Mouse (Mus musculus): Measurements from ENCODE around the gene Akap6. TPM values are rescaled to one million over a fixed set of nuclear protein-coding genes. Genes with fewer than 3 reads are reported as not detected.
"Not testable (repeated sequence)": the region's sequence is repeated elsewhere in the genome, so short reads cannot be mapped to it uniquely, and the experiment has no call there.

Gene Akap6
- polyA plus RNA-seq, 1 experiment from 2014 or later, result 2.3 TPM

DNA sequence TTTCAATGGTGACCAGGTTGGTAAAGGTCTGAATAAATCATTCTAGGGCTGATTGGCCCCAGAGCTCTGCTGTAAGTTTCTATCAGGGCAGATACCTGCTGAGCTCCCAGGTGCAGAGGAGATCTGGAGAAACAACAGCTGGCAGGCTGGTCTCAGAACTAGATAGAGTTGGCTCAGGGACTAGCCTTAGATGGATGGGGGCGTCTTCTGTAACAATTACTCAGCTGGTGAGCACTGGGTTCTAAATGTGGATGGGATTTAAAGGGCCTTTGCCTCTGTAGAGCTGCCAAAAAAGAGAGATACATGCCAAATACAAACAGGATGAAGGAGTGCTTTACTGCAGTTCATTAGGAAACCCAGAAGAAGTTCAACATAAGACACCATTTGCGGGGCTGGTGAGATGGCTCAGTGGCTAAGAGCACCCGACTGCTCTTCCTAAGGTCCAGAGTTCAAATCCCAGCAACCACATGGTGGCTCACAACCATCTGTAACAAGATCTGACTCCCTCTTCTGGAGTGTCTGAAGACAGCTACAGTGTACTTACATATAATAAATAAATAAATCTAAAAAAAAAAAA lies 24.9 kb downstream of the Akap6 start:
- H3K4me3 ChIP-seq; H3K36me3 ChIP-seq; H3K9me3 ChIP-seq; DNase-seq (ENCODE audit: low spot score); H3K27me3 ChIP-seq (ENCODE audit: insufficient read depth, poor library complexity, severe bottlenecking); H3K27ac ChIP-seq; H3K4me1 ChIP-seq: not testable (repeated sequence)
- WGBS, result 67% methylated on average over 3 of the region's 3 CpGs

DNA sequence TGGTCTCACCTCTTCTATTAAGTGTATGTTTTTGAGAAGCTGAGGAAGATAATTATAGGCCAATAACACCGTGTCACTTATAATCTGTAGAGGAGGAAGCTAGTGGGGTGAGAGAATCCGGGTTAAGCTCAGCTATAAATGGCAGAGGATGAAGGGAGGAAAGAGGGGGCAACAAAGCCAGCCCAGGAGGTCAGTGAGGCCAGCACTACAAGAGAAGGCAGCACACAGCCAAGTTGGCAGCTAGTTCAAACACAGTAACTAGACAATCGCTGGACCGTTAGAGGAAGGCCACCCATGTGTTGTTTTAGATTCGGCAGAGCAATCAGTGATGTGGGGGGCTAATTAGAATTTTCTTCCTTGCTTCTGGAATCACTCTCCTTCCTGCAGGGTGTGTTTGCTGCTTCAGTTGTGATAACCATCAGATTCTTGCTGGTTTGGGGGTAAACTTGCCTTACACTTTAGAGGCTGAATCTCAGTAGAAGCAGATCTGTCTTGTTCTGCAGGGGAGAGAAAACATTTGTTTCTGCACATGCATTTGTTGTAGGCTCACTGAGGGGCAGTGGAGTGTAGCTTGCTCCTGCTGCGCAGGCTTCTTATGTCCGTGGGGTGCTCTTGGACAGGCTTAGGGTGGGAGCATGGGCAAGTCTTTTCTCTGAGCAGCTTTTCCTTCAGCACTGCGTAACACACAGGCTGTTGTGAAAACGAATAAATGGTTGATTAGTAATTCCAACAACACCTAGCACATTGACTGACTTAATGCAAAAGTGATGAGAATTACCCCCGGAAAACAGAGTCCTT lies 27.4 kb downstream of the Akap6 start:
- no peak for DNase-seq (ENCODE audit: low spot score)
- WGBS, result 66% methylated on average over 10 of the region's 10 CpGs
- H3K9me3 ChIP-seq, result no peaks in the 10 kb centered on the region
- no peaks in the 10 kb centered on the region for H3K27me3 ChIP-seq (ENCODE audit: insufficient read depth, poor library complexity, severe bottlenecking)
- no peak overlapping the region for H3K4me3 ChIP-seq
- no peaks in the 10 kb centered on the region for H3K4me1 ChIP-seq
- no peak overlapping the region for H3K27ac ChIP-seq
- no peaks in the 10 kb centered on the region for H3K36me3 ChIP-seq

GRCm38 (mm10) chr12:52729396-52729795 lies 30.2 kb downstream of the Akap6 start:
- Histone ChIP-seq H3K36me3 (no peaks in the 10 kb centered on the region), H3K27me3 (ENCODE audit: insufficient read depth, poor library complexity, severe bottlenecking) (no peaks in the 10 kb centered on the region), H3K27ac (no peak overlapping the region), H3K9me3 (no peaks in the 10 kb centered on the region), H3K4me3 (no peak overlapping the region), H3K4me1 (no peaks in the 10 kb centered on the region)
- WGBS, result 77% methylated on average over 6 of the region's 6 CpGs
- DNase-seq (ENCODE audit: low spot score), result no peak

GRCm38 (mm10) chr12:52735161-52735560 lies 36.0 kb downstream of the Akap6 start:
- H3K4me3 ChIP-seq; H3K27ac ChIP-seq; H3K4me1 ChIP-seq; DNase-seq (ENCODE audit: low spot score); H3K9me3 ChIP-seq; H3K27me3 ChIP-seq (ENCODE audit: insufficient read depth, poor library complexity, severe bottlenecking); H3K36me3 ChIP-seq: not testable (repeated sequence)
- 93% methylated on average over 7 of the region's 11 CpGs for WGBS

DNA sequence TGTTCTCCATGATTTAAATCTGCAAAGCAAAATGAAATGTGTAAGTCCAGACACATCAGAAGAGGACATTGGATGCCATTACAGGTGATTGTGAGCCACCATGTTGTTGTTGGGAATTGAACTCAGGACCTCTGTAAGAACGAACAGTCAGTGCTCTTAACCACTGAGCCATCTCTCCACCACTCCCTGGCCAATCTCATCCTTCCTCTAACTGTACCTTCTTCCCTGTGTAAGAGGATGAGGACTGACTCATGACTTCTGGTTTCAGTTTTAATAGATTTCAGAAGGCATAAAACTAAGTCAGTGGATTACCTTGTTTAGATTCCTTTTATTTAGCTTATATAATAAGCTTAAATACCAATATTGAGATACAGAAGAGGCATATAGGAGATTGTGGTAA lies 38.0 kb downstream of the Akap6 start:
- no peaks in the 10 kb centered on the region for H3K27me3 ChIP-seq (ENCODE audit: insufficient read depth, poor library complexity, severe bottlenecking)
- WGBS, result 81% methylated on average over 1 of the region's 1 CpGs
- no peaks in the 10 kb centered on the region for H3K9me3 ChIP-seq
- H3K36me3 ChIP-seq, result no peaks in the 10 kb centered on the region
- no peak overlapping the region for H3K27ac ChIP-seq
- H3K4me3 ChIP-seq, result no peak overlapping the region
- H3K4me1 ChIP-seq, result no peaks in the 10 kb centered on the region
- no peak for DNase-seq (ENCODE audit: low spot score)

DNA sequence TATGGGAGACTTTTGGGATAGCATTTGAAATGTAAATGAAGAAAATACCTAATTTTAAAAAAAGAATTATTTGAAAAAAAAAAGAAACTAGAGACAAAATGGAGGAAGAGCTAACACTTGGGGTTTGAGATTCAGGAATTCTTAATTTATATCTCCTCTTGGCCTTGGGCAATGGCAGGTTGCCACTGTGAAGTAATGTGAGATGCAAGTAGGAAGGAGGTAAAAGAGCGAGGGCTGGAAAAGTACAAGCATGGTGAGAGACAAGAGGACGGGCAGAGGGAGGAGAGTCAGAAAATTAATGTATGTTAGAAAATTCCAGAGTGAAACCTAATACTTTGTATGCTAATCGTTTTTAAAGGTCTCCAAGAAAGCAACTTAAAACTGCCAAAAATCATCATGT lies 40.1 kb downstream of the Akap6 start:
- no peak for DNase-seq (ENCODE audit: low spot score)
- Histone ChIP-seq H3K36me3 (no peaks in the 10 kb centered on the region), H3K4me3 (no peak overlapping the region), H3K27ac (no peak overlapping the region), H3K4me1 (no peaks in the 10 kb centered on the region), H3K27me3 (ENCODE audit: insufficient read depth, poor library complexity, severe bottlenecking) (no peaks in the 10 kb centered on the region), H3K9me3 (no peaks in the 10 kb centered on the region)
- 74% methylated on average over 3 of the region's 3 CpGs for WGBS

DNA sequence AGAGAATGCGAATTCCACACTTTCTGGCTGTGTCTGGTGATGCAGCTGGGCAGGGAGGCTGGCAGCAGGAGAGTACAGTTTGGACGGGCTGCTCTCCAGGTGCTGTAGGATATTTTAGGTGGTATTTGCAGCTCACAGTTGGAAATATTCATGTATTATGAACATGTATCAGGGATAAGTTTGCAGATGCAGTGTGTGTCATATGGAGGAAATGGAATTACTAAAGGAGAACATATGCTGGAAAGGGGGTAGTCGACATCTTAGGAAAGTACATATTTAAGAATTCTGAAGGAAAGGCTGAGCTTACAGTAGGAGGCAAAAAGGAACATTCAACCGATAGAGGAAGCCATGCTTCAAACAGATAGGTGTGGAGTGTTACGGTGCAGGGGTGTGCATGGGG lies 42.6 kb downstream of the Akap6 start:
- Histone ChIP-seq H3K27ac (no peak overlapping the region), H3K4me3 (no peak overlapping the region), H3K27me3 (ENCODE audit: insufficient read depth, poor library complexity, severe bottlenecking) (no peaks in the 10 kb centered on the region), H3K9me3 (no peaks in the 10 kb centered on the region), H3K4me1 (no peaks in the 10 kb centered on the region), H3K36me3 (no peaks in the 10 kb centered on the region)
- WGBS, result 85% methylated on average over 5 of the region's 5 CpGs
- DNase-seq (ENCODE audit: low spot score), result no peak

DNA sequence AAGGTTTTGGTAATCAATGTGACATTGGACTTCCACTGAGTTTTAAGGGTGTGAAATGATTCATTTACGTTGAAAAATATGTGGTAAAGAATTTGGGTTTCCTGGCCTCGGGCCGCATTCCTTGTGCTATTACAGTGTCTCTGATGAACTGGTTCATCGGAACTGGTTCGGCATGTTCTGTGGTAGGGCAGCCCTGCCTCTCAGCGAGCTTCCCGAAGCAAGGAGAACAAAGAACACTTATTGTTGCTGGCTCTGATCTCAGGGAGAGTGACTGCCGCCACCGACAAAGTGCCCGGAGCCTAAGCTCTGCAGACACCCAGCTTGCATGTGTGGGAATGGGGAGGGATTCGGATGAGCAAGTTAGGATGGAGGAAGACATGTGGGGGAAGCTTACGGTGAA lies 50.8 kb downstream of the Akap6 start:
- Histone ChIP-seq H3K36me3 (no peaks in the 10 kb centered on the region), H3K4me1 (peaks cover 4% of the 10 kb centered on the region; the same call in 1 of the 2 replicates), H3K27me3 (ENCODE audit: insufficient read depth, poor library complexity, severe bottlenecking) (no peaks in the 10 kb centered on the region), H3K27ac (no peak overlapping the region), H3K4me3 (no peak overlapping the region), H3K9me3 (no peaks in the 10 kb centered on the region)
- DNase-seq (ENCODE audit: low spot score), result no peak
- 70% methylated on average over 12 of the region's 12 CpGs for WGBS

DNA sequence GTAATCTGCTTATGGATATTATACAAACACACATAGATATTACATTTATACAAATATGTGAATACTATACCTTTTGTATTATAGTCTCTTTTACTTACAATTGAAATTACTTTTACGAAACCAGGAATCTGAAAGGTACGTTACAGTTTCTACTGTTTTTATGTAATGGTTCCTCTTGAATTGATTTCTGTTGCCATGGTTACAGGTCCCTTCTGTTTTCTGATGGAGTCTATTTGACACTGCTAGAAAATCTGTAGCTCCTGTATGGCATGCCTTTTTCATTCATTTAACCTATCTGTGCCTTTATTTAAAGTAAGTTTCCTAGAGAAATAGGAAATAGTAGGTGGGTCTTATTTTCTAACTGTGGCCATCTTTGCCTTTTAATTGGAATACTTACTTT lies 56.5 kb downstream of the Akap6 start:
- Histone ChIP-seq H3K4me1 (peaks cover 9% of the 10 kb centered on the region; the same call in 1 of the 2 replicates), H3K4me3 (no peak overlapping the region), H3K27me3 (ENCODE audit: insufficient read depth, poor library complexity, severe bottlenecking) (no peaks in the 10 kb centered on the region), H3K36me3 (no peaks in the 10 kb centered on the region), H3K9me3 (no peaks in the 10 kb centered on the region), H3K27ac (no peak overlapping the region)
- no peak for DNase-seq (ENCODE audit: low spot score)
- 87% methylated on average over 2 of the region's 2 CpGs for WGBS

GRCm38 (mm10) chr12:52757881-52758280 lies 58.7 kb downstream of the Akap6 start:
- H3K4me1 ChIP-seq, result 0 out of 2 replicates have a peak, but pooled peaks cover 4% of the 10 kb centered on the region
- no peaks in the 10 kb centered on the region for H3K9me3 ChIP-seq
- WGBS, result 26% methylated on average over 4 of the region's 4 CpGs
- no peak for DNase-seq (ENCODE audit: low spot score)
- no peaks in the 10 kb centered on the region for H3K27me3 ChIP-seq (ENCODE audit: insufficient read depth, poor library complexity, severe bottlenecking)
- no peaks in the 10 kb centered on the region for H3K36me3 ChIP-seq
- H3K27ac ChIP-seq, result no peak overlapping the region
- no peak overlapping the region for H3K4me3 ChIP-seq

DNA sequence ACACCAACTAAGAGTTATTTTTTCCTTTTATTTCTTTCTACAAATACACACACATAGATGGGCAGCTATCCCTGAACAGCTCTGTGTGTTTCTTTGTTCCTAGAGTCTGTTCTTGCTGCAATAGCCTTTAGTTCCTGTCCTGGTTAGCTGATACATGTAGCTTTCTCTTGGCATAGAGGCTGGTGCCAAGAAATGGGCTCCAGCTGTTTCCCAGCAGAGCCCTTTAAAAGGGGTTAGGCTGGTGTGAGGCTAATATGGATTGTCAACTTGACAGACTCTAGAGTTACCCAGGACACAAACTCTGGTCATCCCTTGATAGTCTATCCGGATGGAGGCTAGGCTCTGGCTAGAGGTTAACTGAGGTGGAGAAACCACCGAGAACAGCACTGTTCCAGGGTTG lies 64.9 kb downstream of the Akap6 start:
- Histone ChIP-seq H3K27ac (no peak overlapping the region), H3K4me1 (no peaks in the 10 kb centered on the region), H3K27me3 (ENCODE audit: insufficient read depth, poor library complexity, severe bottlenecking) (no peaks in the 10 kb centered on the region), H3K9me3 (no peaks in the 10 kb centered on the region), H3K36me3 (no peaks in the 10 kb centered on the region), H3K4me3 (no peak overlapping the region)
- no peak for DNase-seq (ENCODE audit: low spot score)
- 76% methylated on average over 2 of the region's 2 CpGs for WGBS

DNA sequence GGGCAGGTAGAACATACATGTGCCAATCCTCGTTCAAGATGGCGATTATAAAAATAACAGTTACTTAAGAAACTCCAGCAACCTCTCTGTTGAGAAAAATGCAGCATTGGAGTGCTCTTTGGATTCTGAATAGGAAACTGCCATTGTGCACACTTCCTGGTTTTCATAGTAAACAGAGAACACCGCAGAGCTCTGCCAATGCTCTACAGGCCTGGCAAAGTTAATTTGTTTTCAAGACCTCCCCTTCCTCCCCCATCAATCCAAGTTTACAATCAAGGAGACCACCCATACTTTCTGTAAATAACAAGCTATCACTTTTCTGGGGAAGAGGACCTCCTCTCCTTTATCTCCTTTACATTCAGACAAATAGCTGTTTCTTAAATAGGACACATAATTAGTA lies 65.6 kb downstream of the Akap6 start:
- H3K4me3 ChIP-seq, result no peak overlapping the region
- no peaks in the 10 kb centered on the region for H3K4me1 ChIP-seq
- 80% methylated on average over 3 of the region's 3 CpGs for WGBS
- no peaks in the 10 kb centered on the region for H3K27me3 ChIP-seq (ENCODE audit: insufficient read depth, poor library complexity, severe bottlenecking)
- DNase-seq (ENCODE audit: low spot score), result no peak
- H3K9me3 ChIP-seq, result no peaks in the 10 kb centered on the region
- no peaks in the 10 kb centered on the region for H3K36me3 ChIP-seq
- H3K27ac ChIP-seq, result no peak overlapping the region

GRCm38 (mm10) chr12:52769561-52769960 lies 70.4 kb downstream of the Akap6 start:
- H3K27me3 ChIP-seq (ENCODE audit: insufficient read depth, poor library complexity, severe bottlenecking), result no peaks in the 10 kb centered on the region
- no peak overlapping the region for H3K27ac ChIP-seq
- peaks cover 4% of the 10 kb centered on the region; the same call in 1 of the 2 replicates for H3K4me1 ChIP-seq
- H3K36me3 ChIP-seq, result no peaks in the 10 kb centered on the region
- 77% methylated on average over 3 of the region's 3 CpGs for WGBS
- no peak overlapping the region for H3K4me3 ChIP-seq
- H3K9me3 ChIP-seq, result no peaks in the 10 kb centered on the region
- no peak for DNase-seq (ENCODE audit: low spot score)

Measured in heart, embryonic 10.5 days (tissue).